Mouse (Mus musculus) adipocyte (in vitro differentiated cells): Measurements from ENCODE around the gene Cdpf1.
"Not testable (repeated sequence)": the region's sequence is repeated elsewhere in the genome, so short reads cannot be mapped to it uniquely, and the experiment has no call there.

Source experiments
- DNase-seq: peaks from one replicate; pipeline ENCODE4 v3.0.0-alpha.2; 2016; ENCODE audit warnings: low spot score

The Cdpf1 gene

DNA sequence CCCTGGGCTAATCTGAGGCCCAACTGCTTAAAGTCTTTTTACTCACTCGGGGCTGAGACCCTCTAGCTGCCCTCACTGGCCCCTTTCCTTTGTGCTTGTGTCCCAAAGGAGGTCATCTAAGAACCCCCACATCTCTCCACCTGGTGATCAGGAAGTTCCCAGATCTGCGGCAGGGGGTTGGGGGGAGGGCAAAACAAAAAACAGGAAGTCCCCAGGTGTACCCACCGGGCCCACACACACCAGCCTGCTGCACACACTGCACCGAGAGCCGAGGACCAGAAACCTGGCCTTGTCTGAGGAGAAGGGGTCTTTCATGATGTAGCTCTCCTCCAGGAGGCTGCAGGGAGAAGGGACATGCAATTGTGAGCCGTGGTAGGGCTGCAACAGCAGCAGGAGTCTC is 3.5 kb downstream of the Cdpf1 start:
- DNase-seq = no peak

DNA sequence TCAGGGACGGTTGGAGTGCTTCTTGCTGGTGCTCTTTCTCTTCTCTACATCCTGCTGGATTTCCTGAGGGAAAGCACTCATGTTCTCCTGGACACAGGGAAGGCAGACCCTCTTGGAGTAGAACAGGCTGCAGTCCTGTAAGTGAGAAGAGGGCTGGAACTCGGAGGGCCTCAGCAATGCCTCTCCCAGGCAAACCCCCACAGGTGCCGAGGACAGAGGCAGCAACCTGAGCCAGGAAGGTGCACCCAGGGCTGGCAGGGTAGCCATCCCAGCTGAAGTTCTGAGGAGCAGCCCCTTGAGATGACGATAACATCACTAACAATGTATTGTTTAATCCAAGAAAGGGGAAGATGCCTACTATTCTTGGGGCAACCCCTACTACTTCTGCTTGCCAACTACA is 4.1 kb downstream of the Cdpf1 start:
- DNase-seq = no peak

DNA sequence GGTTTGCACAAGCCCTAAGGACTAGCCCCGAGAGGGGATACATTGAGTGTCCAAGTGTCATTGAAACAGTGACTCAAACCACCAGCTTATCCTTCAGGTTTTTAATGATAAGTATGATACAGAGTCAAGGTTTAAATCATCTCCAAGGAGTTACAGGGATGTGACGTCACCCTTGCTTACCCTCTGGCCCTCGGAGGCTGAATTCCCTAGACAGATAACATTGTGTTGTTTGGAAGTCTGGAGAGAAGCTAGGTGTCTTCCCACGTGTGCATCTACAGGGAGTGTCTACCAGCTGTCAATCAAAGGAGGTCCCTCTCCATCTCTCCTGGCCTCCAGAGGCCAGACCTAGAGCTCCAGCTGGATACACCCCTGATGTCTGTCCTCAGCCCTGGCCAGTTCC is 4.6 kb downstream of the Cdpf1 start:
- DNase-seq = no peak

DNA sequence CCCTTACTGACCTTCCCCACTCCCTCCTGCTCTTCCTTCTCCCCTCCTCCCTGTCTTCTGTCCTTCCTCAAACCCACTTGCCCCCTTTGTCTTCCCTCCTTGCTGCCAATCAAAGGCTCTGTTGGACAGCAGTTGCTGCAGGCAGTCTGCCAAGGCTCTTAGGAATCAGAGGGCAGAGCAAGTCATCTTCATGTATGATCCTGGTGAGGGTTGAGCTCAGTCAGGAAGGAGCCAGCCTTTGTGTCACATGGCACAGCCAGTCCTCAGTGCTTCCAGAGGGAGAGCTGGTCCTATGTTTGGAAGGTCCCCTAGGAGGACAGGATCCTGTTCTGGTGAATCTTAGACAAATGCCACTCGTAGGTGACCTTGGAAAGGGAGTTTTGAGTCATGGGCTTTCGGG is 8.6 kb downstream of the Cdpf1 start:
- peak; percentile 53 for DNase-seq

DNA sequence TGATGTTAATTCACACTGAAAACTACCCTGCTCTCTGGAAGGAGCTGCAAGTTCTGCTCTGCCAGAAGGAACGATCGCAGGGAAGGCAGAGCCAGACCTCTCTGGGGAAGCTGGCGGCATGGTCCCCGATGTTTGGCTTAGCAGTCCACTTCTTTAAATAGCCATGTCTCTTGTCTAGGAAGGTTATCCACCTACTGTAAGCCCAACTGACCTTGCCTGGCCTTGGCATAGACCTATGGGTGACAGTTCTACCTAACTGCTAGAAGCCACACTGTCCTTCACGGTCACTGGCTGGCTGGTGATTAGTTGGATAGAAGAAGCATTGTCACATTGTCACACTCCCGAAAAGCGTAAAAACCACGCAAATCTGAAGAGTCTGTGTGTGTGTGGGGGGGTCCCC is 12.8 kb downstream of the Cdpf1 start:
- no peak for DNase-seq

DNA sequence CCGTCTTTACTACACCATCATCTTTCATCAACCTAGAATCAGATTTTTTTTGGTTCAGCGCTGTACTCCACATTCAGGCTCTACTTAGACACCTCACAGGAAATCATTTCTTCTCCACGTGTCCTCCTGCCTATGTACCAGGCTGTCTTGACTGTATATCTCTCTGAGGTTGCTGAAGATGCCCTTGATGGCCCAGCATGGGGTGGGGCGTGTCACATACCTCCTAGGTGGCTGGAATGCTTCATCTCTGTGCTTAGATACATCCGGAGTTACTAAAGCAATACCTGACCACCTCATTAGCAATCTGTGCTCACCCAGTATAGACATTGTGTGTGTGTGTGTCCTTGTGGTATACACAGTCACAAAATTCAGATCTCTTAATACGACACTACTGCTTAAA is 16.0 kb downstream of the Cdpf1 start:
- DNase-seq = no peak

DNA sequence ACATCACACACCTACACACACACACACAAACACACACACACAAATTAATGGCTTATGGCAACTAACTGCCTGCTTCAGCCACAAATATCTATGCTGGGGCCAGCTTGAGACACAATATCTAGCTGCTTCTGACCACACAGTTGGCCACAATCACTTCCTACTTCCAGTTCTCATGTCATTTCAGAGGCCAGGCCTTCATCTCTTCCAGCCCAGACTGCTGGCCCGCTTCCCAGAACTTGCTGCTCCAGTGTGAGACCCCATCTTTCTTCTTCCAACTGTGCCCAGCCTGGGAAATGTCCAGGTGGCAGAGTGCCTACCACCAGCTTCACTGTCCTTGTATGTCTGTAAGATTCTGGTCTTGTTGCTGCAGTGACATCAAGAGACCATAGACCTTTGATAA is 18.7 kb downstream of the Cdpf1 start:
- DNase-seq = peak; percentile 42

DNA sequence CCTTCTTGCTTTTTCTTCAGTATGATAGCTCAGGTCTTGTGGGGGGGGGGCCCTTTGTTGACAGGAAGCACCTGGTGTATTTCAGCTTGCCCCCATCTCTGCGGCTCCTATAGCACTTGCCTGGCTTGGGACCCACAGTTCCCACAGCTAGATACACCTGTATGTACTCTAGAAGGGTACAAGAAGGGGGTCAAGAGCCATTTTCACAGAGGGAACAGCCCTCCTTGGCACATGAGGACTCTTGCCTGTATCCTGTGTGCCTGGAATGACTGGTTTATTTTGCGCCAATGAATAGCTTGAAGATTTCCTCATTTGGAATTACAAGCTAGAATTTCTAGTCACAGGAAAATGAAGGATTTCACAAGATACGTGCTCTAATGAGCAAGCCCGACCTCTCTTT is 20.0 kb downstream of the Cdpf1 start:
- DNase-seq = no peak

DNA sequence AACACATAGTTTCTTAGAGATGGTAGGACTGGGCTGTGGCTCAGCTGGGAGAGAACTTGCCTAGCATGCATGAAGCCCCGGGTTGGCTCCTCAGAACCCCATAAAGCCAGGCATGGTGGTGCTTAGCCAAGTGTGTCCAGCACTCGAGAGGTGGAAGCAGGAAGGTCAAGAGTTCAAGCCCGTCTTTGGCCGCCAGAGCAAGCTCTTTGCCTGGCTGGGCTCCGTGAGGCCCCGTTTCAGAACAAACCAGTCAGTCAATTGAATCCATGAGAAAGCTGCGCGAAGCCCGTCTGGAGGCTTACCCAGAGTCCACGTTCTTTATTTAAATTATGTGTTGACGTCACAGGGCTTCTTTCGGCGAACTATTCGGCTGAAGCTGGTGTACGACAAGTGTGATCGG is 22.9 kb downstream of the Cdpf1 start:
- DNase-seq = no peak

DNA sequence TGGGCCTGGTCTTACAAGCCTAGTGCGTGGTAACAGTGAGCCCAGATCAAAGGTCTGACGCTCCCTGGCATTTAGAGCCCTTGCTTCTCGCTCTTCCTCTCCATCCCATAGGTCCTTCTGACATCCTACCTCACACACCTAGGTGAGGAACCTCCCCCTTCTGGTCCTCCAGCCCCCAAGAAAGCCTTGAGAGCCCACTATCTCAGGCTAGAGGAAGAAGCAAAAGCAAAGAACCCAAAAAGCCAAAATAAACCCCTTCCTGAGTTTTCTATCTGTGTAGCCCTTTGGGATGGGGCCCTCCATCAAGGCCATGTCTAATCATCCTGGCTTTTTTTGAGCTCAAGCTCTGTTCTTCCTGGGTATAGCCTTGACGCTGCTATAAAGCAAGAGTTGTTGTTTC is 23.4 kb downstream of the Cdpf1 start:
- no peak for DNase-seq

DNA sequence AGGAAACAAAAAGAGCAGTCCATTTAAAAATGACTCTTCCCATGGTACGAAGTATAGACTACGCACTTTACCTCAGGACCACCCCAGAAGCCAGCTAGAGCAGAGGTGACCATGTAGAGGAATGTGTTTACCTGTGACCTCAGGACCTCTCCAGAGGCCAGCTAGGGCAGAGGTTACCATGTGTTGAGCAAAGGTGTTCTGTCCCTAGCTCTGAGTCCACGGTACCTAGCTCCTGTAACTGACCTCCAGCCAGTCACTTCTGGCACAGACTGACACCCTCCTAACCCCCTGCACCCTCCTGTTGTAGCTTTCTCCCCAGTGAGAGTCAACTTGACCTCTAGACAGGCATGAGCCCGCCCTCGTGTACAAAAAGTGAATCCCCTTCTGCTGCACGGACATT is 24.0 kb downstream of the Cdpf1 start:
- no peak for DNase-seq

DNA sequence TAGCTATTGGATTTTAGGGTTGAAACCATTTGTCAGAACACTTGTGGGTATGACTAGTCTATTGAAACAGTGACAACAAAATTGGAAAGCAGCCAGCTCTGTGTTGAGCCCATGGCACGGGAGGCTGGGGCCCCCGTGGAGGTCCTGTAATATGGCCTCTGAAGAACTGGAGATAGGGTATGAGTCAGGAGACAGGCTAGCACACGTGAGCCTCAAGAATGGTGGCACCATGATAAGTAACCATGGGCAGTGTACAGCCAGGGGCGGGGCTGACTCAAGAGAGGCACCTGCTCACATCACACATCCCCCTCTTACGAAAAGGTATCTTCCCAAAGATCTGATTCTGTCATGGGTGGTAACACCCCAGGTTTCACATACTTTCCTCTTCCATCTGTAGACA is 24.8 kb downstream of the Cdpf1 start:
- DNase-seq = no peak

DNA sequence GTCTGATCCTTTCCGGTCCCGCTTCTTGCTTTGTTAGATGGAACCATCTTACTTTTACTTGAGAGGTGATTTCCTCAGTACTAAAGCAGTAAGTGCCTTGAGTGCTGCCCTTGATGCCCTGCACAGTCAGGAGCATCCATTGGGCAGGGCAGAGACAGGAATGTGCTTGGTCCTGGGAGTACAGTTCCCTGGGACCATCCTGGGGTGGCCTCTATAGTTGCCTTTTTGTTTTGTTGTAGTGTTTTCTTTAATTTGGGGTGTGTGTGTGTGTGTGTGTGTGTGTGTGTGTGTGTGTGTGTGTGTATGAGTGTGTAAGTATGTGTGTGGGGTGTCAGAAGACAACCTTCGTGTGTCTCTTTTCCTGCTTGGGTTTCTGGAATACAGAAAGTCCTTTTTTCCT is 27.2 kb downstream of the Cdpf1 start:
- DNase-seq = no peak

DNA sequence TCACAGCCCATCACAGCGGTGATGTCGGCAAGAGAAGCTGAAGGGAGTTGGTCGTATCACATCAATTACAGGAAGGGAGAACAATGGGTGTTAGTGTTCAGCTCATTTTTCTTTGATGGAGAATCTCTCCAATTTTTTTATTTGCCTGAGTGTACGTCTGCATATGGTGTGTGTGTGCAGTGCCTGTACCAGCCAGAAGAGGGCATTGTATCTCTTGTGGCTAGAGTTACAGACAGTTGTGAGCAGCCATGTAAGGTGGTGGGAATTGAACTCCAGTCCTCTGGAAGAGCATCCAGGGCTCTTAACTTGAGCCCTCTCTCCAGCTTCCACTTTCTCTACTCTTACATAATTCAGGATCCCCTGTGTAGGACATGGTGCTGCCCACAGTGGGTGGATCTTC is 28.4 kb downstream of the Cdpf1 start:
- DNase-seq = no peak

DNA sequence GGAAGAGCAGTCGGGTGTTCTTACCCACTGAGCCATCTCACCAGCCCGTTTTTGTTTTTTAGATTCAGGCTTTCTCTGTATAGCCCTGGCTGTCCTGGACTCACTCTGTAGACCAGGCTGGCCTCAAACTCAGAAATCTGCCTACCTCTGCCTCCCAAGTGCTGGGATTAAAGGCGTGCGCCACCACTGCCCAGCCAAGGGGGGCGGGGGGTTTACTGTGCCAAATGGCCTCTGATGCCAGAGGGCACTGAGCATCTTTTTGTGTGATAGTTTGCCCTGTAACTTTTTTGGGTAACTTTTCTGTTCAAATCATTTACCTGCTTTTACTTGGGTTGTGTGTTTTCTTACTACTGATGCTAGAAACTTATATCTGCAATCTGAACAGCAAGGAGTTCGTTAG is 32.6 kb downstream of the Cdpf1 start:
- DNase-seq = not testable (repeated sequence)

DNA sequence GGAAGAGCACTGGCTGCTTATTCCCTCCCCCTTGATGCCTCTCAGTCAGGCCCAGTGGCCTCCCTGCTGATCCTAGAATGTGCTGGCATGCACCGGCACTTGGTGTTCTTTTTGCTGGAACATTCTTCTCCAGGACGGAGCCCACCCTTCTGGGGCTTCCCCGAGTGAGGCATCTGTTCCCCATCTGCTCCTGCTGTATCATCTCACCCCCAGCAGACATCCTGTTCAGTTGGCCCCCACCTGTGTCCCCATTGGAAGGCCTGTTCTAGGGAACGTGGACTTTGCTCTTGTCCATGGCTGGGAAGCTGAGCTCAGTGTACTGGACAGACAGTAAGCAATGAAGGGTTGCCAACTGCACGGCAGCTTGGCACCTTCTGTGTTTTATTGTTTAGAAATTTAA is 34.7 kb downstream of the Cdpf1 start:
- no peak for DNase-seq

DNA sequence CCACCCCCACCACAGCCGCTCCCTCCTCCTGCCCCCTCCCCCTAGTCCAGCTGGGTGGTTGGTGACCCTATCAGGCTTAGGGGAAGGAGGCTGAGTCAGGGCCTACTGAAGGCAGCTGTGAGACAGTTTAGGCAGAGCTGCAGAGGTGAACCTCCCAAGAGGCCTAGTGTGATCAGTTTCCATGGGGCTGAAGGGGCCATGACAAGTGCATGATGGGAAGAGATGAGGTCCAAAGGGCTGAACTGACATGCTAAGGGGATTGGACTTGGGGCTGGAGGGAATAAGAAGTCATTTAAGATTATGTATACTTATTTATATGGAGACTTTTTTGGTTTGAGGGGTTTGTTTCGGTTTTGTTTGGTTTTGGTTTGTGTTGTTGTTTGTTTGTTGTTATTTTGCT is 35.3 kb downstream of the Cdpf1 start:
- no peak for DNase-seq

DNA sequence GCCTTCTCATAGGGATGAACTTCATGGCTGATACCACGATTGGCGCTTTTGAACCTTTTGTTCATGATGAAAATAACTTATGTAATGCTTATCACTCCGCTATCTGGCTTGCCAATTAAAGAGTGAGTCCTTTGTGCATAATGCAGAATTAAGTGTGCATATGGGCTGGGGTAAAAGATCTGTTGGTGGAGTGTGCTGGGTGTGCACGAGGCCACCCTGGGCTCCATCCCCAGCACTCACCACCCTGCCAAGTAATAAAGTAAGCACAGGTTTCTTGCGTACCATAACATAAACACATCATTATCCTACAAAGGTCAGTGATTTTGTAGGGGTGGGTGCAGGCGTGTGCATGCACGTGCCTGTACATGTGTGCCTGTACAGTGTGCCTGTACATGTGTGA is 36.5 kb downstream of the Cdpf1 start:
- DNase-seq = no peak

DNA sequence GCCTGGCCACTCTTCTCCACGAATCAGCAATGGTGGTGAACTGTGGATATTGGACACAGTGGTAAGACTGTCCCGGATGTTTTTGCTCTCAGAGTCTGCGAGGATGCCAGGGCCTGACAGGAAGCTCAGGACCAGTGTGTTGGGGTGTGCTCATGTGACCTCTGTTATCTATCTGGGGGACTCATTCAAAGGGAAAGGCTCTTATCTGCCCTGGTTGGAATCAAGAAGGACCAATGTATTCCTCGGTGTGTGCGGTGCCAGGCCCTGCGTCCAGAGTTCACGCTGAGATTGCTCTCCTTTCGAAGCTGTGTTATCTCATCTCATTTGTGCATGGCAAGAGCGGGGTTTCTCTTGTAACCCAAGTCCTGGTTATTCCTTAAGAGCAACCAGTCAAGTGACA is 37.1 kb downstream of the Cdpf1 start:
- DNase-seq = no peak

DNA sequence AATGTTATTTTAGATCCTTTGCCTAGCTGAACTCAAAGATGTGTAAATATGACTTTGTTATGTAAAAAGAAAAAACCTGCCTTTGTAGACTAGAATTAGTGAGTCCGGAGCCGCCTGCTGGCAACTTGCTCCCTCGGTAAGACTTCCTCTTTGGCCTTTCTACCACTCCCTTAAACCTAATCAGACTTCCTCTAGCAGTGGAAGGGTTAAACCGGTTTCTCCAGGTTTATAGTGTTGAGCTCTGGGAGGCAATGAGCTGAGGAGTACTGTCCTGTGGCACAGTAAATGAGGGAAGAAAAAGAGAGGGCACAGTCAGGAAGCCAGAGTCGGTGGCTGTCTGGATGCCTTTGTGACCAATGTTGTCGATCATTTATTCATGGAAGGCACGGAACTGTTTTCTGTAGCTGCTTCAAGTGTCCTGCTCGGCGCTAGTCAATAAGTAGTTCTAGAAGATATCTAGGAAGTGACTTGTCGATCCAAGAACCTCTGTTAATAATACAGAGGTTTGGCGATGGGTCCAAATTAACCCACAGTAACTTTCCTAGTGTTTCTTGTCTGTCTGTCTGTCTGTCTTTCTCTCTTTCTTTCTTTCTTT is 39.3 kb downstream of the Cdpf1 start:
- no peak for DNase-seq

DNA sequence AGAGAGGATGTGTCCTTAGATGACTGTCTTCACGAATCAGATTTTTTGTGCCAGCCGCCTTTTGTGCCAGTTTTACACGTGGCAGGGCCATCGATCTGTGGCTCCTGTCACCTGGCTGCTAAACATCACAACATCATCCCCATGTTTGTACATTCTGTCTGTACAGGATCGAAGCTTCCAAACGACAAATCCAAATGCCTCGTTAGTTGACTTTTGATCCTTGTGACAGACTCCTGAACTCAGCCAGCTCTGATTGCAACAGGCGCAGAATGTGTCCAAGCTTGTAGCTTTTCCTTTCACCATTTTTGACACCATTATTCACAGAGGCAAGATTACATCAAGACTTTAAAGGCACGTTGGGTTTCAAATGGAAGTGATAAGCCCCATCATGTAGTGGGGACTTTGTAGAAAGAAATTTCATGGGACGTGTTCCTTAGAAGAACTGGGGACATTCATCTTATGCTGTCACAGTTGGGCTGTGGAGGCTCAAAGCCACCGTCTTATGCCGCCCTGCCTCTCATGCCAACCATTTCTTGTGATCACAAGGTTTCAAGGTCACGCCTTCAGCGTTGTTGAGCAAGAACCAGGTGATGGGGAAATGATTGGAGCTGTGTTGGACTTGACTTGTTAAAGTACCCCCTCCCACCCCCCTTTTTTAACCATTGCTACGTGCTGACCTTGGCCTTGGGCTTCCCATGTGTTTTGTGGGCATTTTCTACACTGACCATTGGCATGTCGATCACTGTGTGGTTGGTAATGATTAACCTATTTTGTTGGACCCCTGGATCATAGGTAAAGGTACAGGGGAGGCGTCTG is 40.0 kb downstream of the Cdpf1 start:
- DNase-seq = no peak

DNA sequence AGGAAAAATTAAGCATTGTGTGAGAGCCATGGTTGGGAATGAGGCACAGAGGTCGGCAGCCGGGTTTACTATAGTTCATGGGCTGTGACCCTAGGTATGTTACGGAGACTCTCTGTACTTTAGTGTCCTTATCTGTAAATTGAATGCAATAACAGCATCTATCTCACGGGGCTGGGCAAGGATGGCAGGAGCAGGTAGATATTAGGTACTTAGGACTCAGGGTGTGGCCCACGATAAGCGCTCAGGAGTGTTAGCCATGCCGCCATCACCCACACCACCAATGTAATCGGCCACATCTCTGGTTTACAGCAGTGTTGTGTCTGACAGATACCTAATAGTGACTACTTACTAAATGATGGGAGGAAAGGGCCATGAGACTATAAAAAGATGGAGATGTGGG is 42.5 kb downstream of the Cdpf1 start:
- DNase-seq = no peak

DNA sequence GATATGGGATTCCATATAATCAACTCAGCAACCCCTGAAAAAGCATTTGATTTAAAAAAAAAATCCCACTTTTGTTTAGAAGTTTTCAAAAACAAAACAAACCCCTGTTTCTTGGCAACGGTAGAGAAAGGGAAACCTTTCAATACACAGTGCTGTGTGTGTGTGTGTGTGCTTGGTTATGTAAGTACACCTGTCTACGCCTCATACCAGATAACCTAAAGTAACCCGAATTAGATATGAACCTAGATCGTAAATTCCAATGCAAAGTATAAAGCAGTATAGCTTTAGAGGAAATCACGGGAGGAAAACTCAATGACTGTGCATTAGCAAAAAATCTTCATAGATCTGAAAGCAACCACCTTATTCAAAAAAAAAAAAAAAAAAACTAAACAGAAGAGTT is 44.8 kb downstream of the Cdpf1 start:
- no peak for DNase-seq

DNA sequence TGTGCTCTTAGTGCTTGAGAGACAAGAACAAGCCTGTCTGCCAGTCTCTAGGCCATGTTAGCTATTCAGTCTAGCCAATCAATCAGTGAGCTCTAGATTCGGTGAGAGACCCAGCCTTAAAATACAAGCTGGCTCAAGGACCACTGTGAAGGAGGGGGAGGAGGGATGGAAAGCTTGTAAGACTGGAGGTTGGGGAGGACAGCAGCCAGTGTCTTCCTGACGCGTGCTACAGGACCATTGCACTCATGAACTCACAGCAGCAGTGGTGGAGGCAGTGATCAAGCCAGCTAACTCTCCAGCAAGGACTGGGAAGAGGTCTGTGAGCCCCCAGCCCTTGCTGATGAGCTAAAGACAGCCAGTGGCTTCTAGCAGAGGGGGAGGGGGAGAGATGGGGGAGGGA is 46.5 kb downstream of the Cdpf1 start:
- DNase-seq = no peak
